Mouse (Mus musculus) embryonic stem cell, embryonic (primary cell): ENCODE data around the gene Cd300a.

Source experiments
- CTCF ChIA-PET, 4 experiments: fragments of 300-600 bp in 2 of 4; fragments of 350-600 bp in 2 of 4; sonication (Branson Sonifier 250); formaldehyde crosslinking; loops; one replicate each; lab custom pipeline; 2022; ENCODE audit warnings: inconsistent platforms in 2 of 4; lab: Charles Lee
- POLR2A ChIA-PET, 4 experiments: fragments of 300-600 bp in 2 of 4; fragments of 350-600 bp in 2 of 4; sonication (Branson Sonifier 250); formaldehyde crosslinking; loops; one replicate each; lab custom pipeline; 2022; ENCODE audit warnings: antibody characterized with exemption in 4 of 4, inconsistent platforms in 1 of 4; lab: Charles Lee

Gene Cd300a

DNA sequence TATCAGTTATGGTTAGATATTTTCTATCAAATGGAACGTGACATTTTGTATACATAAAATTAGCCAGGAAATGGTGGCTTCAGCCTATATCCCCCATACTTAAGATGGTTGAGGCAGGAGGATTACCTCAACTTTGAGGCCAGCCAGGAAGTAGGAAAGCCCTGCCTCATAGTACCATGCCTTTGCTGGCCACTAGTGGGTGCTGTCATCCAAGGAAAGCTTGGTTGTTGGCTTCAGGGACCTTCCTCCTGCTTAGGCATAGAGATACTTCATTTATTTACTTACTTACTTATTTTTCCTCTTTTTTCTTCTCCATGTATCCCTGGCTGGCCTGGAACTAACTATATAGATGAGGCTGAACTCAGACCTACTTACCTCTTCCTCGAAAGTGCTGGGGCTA, 31.2 kb upstream of the Cd300a start:
- CTCF ChIA-PET, result interaction anchor here (0.6 to 2.8 kb wide), 37 partner anchors 8 to 305 kb away, joined by 3 to 12 read pairs (median 4); partner anchors contain the start of gene Slc9a3r1 (in 1 of the 4)
- POLR2A ChIA-PET, result interaction anchor here in 3 of 4 experiments (0.7 to 2.7 kb wide), 11 partner anchors 9 to 50 kb away, joined by 3 to 13 read pairs (median 4); no protein-coding TSS in a partner anchor

GRCm38 (mm10) chr11:114861057-114861456, 28.8 kb upstream of the Cd300a start:
- ChIA-PET CTCF (interaction anchor here in 2 of 4 experiments (0.5 to 1.5 kb wide), 3 partner anchors 48 to 295 kb away, joined by 3 to 4 read pairs (median 3); no protein-coding TSS in a partner anchor), POLR2A (interaction anchor here in 1 of 4 experiments (0.6 kb wide), 1 partner anchor 1469 kb away, joined by 8 read pairs; no protein-coding TSS in a partner anchor)

DNA sequence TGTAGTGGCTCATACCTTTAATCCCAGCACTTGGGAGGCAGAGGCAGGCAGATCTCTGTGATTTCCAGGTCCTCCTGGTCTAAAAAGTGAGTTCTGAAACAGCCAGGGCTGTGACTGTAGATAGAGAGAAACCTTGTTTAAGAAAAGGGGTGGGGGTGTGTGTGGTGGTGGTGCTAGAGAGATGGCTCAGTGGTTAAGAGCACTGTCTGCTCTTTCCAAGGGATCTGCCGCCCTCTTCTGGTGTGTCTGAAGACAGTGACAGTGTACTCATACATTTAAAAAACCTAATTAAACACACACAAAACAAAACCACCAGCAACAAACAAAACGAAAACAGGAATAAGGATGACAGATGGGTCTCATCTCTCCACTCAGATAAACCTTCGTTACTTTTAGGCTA, 27.2 kb upstream of the Cd300a start:
- ChIA-PET CTCF (interaction anchor here in 3 of 4 experiments (0.5 to 1.5 kb wide), 3 partner anchors 41 to 125 kb away, joined by 4 to 5 read pairs (median 4); no protein-coding TSS in a partner anchor), POLR2A (interaction anchor here in 2 of 4 experiments (0.8 to 1.8 kb wide), 4 partner anchors 10 to 194 kb away, joined by 3 read pairs; partner anchors contain the start of gene Rpl38 (in 1 of the 2))

DNA sequence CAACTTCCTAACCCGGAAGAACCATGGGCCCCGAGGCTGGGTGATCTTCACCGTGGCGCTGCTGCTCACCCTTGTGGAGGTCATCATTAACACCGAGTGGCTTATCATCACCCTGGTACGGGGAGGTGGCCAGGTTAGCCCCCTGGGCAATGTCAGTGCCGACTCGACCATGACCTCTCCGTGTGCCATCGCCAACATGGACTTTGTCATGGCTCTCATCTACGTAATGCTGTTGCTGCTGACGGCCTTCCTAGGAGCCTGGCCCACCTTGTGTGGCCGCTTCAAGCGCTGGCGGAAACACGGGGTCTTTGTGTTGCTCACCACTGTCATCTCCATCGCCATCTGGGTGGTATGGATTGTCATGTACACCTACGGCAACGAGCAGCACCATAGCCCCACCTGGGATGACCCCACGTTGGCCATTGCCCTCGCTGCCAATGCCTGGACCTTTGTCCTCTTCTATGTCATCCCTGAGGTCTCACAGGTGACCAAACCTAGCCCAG, 25.9 kb upstream of the Cd300a start:
- CTCF ChIA-PET, result interaction anchor here in 2 of 4 experiments (1.0 to 1.1 kb wide), 2 partner anchors 12 to 45 kb away, joined by 3 to 5 read pairs; no protein-coding TSS in a partner anchor
- POLR2A ChIA-PET, result interaction anchor here in 2 of 4 experiments (1.0 to 1.4 kb wide), 3 partner anchors 9 to 188 kb away, joined by 3 to 4 read pairs (median 3); partner anchors contain the start of gene Ttyh2 (in 1 of the 2)

DNA sequence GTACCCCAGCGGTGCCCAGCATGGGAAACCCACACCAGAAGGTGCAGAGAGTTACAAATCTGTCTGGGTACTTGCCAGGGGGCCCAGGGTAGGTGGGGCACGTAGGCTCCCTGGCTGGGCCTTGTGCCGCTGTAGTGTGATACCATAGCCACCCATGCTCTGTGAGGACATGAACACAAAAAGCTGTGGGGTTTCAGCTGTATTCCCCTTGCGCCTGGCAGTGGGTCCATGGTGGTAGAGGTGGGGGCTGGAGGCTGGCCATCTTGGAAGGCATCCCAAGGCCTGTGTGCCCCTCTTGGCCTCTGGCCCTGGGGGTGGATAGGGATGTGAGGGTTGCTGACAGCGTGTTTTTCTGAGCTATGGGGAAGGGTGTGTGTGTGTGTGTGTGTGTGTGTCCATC, 23.8 kb upstream of the Cd300a start:
- ChIA-PET POLR2A (interaction anchor here (0.6 to 2.5 kb wide), 7 partner anchors 10 to 36 kb away, joined by 3 to 8 read pairs (median 4); no protein-coding TSS in a partner anchor), CTCF (interaction anchor here (0.6 to 2.0 kb wide), 9 partner anchors 8 to 294 kb away, joined by 3 to 13 read pairs (median 3); no protein-coding TSS in a partner anchor)

- ChIA-PET POLR2A (interaction anchor here (0.6 to 2.5 kb wide), 16 partner anchors 8 to 253 kb away, joined by 3 to 8 read pairs (median 4); no protein-coding TSS in a partner anchor), CTCF (interaction anchor here (0.5 to 2.0 kb wide), 15 partner anchors 8 to 1158 kb away, joined by 3 to 13 read pairs (median 3); no protein-coding TSS in a partner anchor)
Measured at GRCm38 (mm10) chr11:114866486-114867360, 23.1 kb upstream of the Cd300a start.

DNA sequence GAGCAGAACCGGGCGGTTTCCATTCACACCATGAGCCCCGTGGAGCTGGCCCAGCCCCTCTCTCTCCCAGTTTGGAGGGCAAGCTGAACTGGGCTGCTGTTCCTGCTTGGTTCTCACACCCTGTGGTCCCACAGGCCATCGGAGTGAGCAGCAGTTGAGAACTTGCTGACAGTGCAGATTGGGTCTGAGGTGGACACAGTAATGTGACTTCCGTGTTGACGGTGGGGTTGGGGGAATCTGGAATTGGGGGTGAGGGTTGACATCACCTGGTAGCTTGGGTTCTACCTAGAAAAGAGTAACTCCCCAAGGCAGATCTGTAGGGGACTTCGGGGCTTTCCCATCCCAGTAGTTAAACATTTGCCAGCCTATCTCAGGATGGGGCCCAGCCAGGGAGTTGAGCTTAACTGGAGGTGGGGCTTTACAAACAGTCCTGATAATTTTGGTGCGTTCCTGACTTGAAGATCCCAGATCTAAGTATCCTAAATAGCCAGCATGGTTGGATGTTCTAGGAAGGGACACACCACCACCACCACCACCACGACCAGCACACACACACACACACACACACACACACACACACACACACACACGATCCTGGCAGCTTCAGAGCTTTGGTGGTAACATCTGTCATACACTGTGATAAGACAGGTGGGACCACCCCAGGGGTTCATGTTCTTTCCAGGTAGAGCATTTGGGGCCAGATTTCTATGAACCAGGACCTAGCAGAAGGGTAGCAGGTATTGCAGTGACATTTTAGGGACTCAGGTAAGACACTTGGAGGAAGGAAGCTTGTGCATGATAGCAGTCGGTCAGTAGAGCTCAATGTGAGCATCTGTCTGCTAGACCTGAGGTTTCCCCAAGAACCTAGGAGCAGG, 22.2 kb upstream of the Cd300a start:
- ChIA-PET CTCF (interaction anchor here (0.6 to 2.0 kb wide), 11 partner anchors 9 to 1157 kb away, joined by 3 to 7 read pairs (median 3); no protein-coding TSS in a partner anchor), POLR2A (interaction anchor here (0.6 to 2.5 kb wide), 17 partner anchors 8 to 252 kb away, joined by 3 to 8 read pairs (median 4); no protein-coding TSS in a partner anchor)

- POLR2A ChIA-PET, result interaction anchor here in 3 of 4 experiments (0.6 to 2.3 kb wide), 9 partner anchors 10 to 181 kb away, joined by 3 to 7 read pairs (median 4); no protein-coding TSS in a partner anchor
Measured at GRCm38 (mm10) chr11:114868280-114868679, 21.6 kb upstream of the Cd300a start.

GRCm38 (mm10) chr11:114869787-114870186, 20.1 kb upstream of the Cd300a start:
- POLR2A ChIA-PET, result interaction anchor here in 1 of 4 experiments (1.8 kb wide), 1 partner anchor 12 kb away, joined by 3 read pairs; no protein-coding TSS in a partner anchor
- CTCF ChIA-PET, result interaction anchor here in 1 of 4 experiments (0.6 kb wide), 1 partner anchor 149 kb away, joined by 4 read pairs; no protein-coding TSS in a partner anchor

More at GRCm38 (mm10) chr11:114868280-114868679, 21.6 kb upstream of the Cd300a start:
- CTCF ChIA-PET, result interaction anchor here in 3 of 4 experiments (0.6 to 1.6 kb wide), 4 partner anchors 9 to 460 kb away, joined by 3 to 11 read pairs (median 3); no protein-coding TSS in a partner anchor

DNA sequence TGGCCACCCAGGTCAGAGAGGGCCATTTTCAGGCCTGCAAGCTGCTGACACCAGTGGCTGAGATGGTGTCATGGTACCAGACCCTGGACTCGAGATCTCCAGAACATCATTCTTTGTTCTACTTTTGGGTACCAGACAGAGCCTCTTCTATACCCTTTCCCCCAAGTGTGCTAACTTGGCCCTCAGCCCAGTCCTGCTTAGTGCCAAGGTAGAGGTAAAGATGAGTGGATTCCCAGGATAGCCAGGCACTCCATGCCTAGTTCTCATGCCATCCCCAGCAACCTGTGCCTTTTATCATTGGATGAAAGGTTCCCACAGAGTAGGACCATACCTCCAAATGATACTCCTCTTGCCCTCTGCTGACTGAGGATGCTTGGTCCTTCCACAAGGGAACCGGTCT, 18.3 kb upstream of the Cd300a start:
- POLR2A ChIA-PET, result interaction anchor here in 2 of 4 experiments (0.9 to 2.8 kb wide), 3 partner anchors 21 to 51 kb away, joined by 3 to 15 read pairs (median 12); no protein-coding TSS in a partner anchor
- CTCF ChIA-PET, result interaction anchor here in 2 of 4 experiments (0.7 to 2.4 kb wide), 4 partner anchors 9 to 195 kb away, joined by 3 to 7 read pairs (median 4); no protein-coding TSS in a partner anchor

GRCm38 (mm10) chr11:114873022-114873817, 16.6 kb upstream of the Cd300a start:
- CTCF ChIA-PET, result interaction anchor here (0.6 to 2.4 kb wide), 11 partner anchors 10 to 216 kb away, joined by 3 to 7 read pairs (median 3); no protein-coding TSS in a partner anchor
- POLR2A ChIA-PET, result interaction anchor here (0.5 to 3.1 kb wide), 39 partner anchors 9 to 385 kb away, joined by 3 to 15 read pairs (median 4); partner anchors contain the start of gene Gprc5c (in 2 of the 4)

DNA sequence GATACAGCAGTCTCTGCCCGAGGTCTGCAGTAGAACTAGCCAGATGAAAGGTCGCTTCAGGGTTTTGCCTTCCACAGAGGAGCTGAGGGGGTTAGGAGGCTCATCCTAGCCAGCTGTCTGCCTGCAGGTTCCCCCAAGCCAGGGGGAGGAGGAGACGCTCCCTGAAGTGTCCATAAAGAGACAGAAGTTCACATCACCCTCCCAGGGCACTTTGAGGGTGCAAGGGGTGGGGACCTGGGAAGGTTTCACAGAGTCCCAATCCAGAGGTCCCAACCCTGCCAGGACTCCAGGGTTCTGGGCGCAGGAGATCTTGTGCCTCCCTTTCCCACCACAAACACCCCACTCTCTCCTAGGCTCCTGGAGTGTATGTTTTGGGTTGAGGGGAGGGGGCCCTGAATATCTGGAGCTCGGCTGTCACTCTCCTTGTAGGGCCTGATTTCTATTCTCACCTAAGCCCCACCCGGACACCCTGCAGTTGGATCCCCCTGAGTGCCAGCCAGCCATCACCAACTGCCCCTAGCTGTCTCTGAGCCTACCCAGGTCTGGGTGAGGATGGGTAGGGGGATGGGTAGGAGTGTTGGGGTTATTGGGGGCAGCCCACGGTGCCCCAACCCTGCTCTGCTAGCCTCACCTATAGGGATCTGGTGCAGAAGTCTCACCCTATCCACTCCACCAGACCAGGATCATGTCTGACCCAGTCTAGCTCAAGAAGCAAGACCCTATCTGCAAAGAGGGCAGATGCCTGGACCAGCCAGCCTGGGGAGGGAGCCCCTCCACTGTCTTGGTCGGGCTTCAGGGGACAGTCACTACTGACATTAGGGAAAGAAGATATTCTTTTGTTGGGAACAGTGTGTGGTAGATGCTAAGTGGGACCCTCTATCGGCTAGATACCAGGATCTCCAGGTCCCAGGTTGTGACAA, 15.4 kb upstream of the Cd300a start:
- POLR2A ChIA-PET, result interaction anchor here in 3 of 4 experiments (0.7 to 3.1 kb wide), 16 partner anchors 16 to 289 kb away, joined by 3 to 22 read pairs (median 4); partner anchors contain the start of gene Gprc5c (in 2 of the 3)
- CTCF ChIA-PET, result interaction anchor here in 2 of 4 experiments (0.5 to 0.6 kb wide), 2 partner anchors 209 to 351 kb away, joined by 3 to 6 read pairs; no protein-coding TSS in a partner anchor

- ChIA-PET POLR2A (interaction anchor here (0.5 to 2.7 kb wide), 16 partner anchors 9 to 221 kb away, joined by 3 to 22 read pairs (median 4); partner anchors contain the start of genes Gprc5c (in 1 of the 4) and Rpl38 (in 1 of the 4)), CTCF (interaction anchor here in 3 of 4 experiments (0.6 to 1.2 kb wide), 6 partner anchors 13 to 208 kb away, joined by 3 to 6 read pairs (median 4); no protein-coding TSS in a partner anchor)
Measured at GRCm38 (mm10) chr11:114875301-114875801, 14.5 kb upstream of the Cd300a start.

DNA sequence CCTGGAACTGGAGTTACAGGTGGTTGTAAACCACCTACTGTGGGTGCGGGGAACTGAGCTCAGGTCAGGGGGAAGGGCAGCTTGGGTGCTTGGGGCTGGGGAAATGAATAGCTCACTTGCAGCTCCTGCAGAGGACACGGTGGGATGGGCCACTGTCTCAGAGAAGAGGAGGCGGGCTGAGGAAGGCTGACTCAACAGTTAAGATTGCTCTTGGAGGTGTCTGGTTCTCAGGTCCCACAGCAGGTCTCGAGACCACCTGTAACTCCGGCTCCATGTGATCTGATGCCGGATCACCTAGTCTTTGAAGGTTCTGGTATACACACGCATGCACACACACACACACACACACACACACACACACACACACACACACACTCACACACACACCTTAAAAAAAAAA, 13.7 kb upstream of the Cd300a start:
- CTCF ChIA-PET, result interaction anchor here in 2 of 4 experiments (0.7 to 1.2 kb wide), 7 partner anchors 12 to 131 kb away, joined by 3 to 6 read pairs (median 4); no protein-coding TSS in a partner anchor

More for the DNA sequence above, 13.7 kb upstream of the Cd300a start:
- POLR2A ChIA-PET, result interaction anchor here in 3 of 4 experiments (0.6 to 2.2 kb wide), 15 partner anchors 9 to 220 kb away, joined by 3 to 22 read pairs (median 3); partner anchors contain the start of gene Rpl38 (in 1 of the 3)
